Mouse (Mus musculus) midbrain, embryonic 11.5 days (tissue): ENCODE results near the gene Letmd1. TPM values are rescaled to one million over a fixed set of nuclear protein-coding genes. Genes with fewer than 3 reads are reported as not detected.
A peak's percentile ranks its signal among the peaks of the same experiment; 100 is the strongest.

Source experiments
- ATAC-seq: fragments of 200-750 bp; cut with Nextera tagmentation; 2 replicates; pipeline ENCODE4 v1.8.0; 2017; ENCODE audit warnings: moderate TSS enrichment, moderate library complexity; ENCODE audit not compliant: low FRiP score
- DNase-seq: peaks from one replicate; pipeline ENCODE4 v3.0.0; 2015; ENCODE audit warnings: low spot score; ENCODE audit errors: missing footprints
- H3K27ac ChIP-seq: fragments of 300-500 bp; sonication (generic); 2 replicates; pipeline ENCODE4 v1.5.1; 2014; ENCODE audit warnings: low read depth, low read length
- H3K27me3 ChIP-seq: fragments of 300-500 bp; sonication (generic); 2 replicates; pipeline ENCODE4 v1.6.1; 2014; ENCODE audit warnings: mild to moderate bottlenecking, low read length, moderate library complexity, mixed read lengths; ENCODE audit not compliant: control insufficient read depth, insufficient read depth
- H3K36me3 ChIP-seq: fragments of 300-500 bp; sonication (generic); 2 replicates; pipeline ENCODE4 v1.6.1; 2014; ENCODE audit warnings: mild to moderate bottlenecking, low read length, moderate library complexity, mixed read lengths; ENCODE audit not compliant: control insufficient read depth, insufficient read depth
- H3K4me1 ChIP-seq: fragments of 300-500 bp; sonication (generic); 2 replicates; pipeline ENCODE4 v1.6.1; 2014; ENCODE audit warnings: low read length; ENCODE audit not compliant: control insufficient read depth, insufficient read depth
- H3K4me2 ChIP-seq: fragments of 300-500 bp; sonication (generic); 2 replicates; pipeline ENCODE4 v1.6.1; 2014; ENCODE audit warnings: mild to moderate bottlenecking, moderate library complexity
- H3K4me3 ChIP-seq: fragments of 300-500 bp; sonication (generic); 2 replicates; pipeline ENCODE4 v1.5.1; 2014; ENCODE audit warnings: low read depth, low read length
- H3K9ac ChIP-seq: fragments of 300-500 bp; sonication (generic); 2 replicates; pipeline ENCODE4 v1.6.1; 2014; ENCODE audit warnings: low read length
- H3K9me3 ChIP-seq: fragments of 300-500 bp; sonication (generic); 2 replicates; pipeline ENCODE4 v1.6.1; 2016; ENCODE audit warnings: low read length; ENCODE audit not compliant: control insufficient read depth
- WGBS: fragments of 180-500 bp; shearing (Covaris S2); extraction: QIAGEN DNeasy Blood & Tissue Kit; methylation state at CpG from one replicate; pipeline ENCODE4 v1.1.7; 2014; 5-methylcytosine and 5-hydroxymethylcytosine counted together
- polyA plus RNA-seq: library from polyadenylated mRNA; unstranded; fragments of >200 nt; fragmentation: Nextera tagmentation; extraction: Ambion mirVana; gene quantifications from 2 replicates; pipeline ENCODE4 v1.2.1, GENCODE M21; 2014

The Letmd1 gene
- polyA plus RNA-seq, 1 experiment from 2014 or later = 42.5 TPM

DNA sequence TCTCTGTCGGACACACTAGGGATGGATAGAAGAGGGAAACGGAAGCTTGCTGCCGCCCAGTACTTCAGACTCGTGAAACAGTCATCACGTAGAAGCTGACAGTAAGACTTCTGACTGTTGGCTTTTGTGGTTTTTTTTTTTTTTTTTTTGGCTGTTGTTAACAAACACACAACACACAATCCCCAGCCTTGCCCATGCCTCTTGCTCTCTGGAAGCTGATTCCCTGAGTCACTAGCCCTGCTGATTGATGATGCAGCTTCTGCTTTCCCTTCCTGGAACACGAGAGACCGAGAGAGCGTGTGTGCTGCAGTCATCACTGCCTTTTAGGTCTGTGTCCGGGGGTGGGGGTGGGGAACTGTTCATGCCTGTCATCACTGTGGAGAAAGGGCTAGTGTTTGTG lies 7.2 kb upstream of the Letmd1 start:
- Histone ChIP-seq H3K36me3 (no peaks in the 10 kb centered on the region), H3K9ac (no peak overlapping the region), H3K27ac (no peak overlapping the region), H3K27me3 (no peaks in the 10 kb centered on the region), H3K4me2 (no peak overlapping the region), H3K4me3 (no peak overlapping the region), H3K9me3 (no peaks in the 10 kb centered on the region), H3K4me1 (no peaks in the 10 kb centered on the region)
- no peak for ATAC-seq
- DNase-seq = no peak
- WGBS = 84% methylated on average over 9 of the region's 9 CpGs

DNA sequence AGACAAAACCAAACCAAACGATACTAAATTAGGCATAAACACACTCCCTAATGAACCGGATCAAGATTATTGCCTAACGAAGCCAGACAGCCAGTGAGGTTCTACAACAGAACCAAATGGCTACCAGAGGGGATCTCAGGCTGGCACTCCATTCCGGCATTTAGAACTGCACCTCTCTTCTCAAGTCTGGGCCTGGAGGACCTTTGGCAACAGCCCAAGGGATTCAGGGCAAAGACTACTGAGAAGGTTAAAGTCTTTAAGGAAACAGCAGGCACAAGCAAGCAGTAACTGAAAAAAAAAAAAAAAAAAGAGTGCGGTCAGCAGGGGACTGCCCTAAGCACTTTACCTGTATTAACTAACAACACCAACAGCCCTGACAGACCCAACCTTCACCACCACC lies 6.7 kb upstream of the Letmd1 start:
- no peaks in the 10 kb centered on the region for H3K4me1 ChIP-seq
- no peaks in the 10 kb centered on the region for H3K9me3 ChIP-seq
- H3K27ac ChIP-seq = no peak overlapping the region
- DNase-seq (no peak), ATAC-seq (no peak)
- H3K27me3 ChIP-seq = no peaks in the 10 kb centered on the region
- WGBS = 86% methylated on average over 4 of the region's 5 CpGs
- no peaks in the 10 kb centered on the region for H3K36me3 ChIP-seq
- H3K9ac ChIP-seq = no peak overlapping the region
- no peak overlapping the region for H3K4me2 ChIP-seq
- H3K4me3 ChIP-seq = no peak overlapping the region

DNA sequence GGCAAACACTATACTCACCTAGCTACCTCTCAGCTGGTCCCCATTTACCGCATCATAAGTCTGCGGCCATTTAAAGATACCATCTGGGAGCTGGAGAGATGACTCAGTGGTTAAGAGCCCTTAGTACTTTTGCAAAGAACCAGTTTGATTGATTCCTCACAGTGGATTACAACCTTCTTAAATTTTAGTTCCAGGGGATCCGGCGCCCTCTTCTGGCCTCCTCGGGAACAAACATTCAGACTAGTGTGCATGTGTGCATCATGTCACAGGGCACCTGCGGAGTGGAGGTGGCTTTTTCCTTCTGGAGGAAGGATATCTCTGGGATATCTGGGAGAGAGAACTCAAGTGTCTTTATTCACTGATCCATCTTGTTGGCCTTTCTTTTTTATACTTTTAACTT lies 5.1 kb upstream of the Letmd1 start:
- Histone ChIP-seq H3K36me3 (no peaks in the 10 kb centered on the region), H3K9ac (no peak overlapping the region), H3K27ac (no peak overlapping the region), H3K9me3 (no peaks in the 10 kb centered on the region), H3K4me2 (no peak overlapping the region), H3K27me3 (no peaks in the 10 kb centered on the region), H3K4me3 (no peak overlapping the region), H3K4me1 (peaks cover 6% of the 10 kb centered on the region; the same call in 1 of the 2 replicates)
- DNase-seq (no peak), ATAC-seq (no peak)
- 27% methylated on average over 6 of the region's 6 CpGs for WGBS

DNA sequence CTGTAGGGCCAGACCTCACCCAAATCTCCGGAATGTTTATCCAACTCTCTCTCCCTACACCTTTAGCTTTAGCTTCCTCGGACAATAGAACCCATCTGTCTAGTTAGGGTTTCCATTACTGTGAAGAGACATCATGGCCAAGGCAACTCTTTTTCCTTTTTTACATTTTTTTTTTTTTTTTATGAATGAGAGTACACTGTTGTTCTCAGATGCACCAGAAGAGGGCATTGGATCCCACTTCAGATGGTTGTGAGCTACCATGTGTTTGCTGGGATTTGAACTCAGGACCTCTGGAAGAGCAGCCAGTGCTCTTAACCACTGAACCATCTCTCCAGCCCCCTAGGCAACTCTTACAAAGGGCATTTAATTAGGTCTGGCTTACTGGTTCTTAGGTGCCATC lies 3.4 kb upstream of the Letmd1 start:
- Histone ChIP-seq H3K4me3 (no peak overlapping the region), H3K4me1 (peaks cover 12% of the 10 kb centered on the region), H3K9me3 (no peaks in the 10 kb centered on the region), H3K27me3 (no peaks in the 10 kb centered on the region), H3K4me2 (no peak overlapping the region), H3K36me3 (no peaks in the 10 kb centered on the region), H3K9ac (no peak overlapping the region), H3K27ac (no peak overlapping the region)
- no peak for ATAC-seq
- WGBS = 73% methylated on average over 2 of the region's 2 CpGs
- DNase-seq = no peak

DNA sequence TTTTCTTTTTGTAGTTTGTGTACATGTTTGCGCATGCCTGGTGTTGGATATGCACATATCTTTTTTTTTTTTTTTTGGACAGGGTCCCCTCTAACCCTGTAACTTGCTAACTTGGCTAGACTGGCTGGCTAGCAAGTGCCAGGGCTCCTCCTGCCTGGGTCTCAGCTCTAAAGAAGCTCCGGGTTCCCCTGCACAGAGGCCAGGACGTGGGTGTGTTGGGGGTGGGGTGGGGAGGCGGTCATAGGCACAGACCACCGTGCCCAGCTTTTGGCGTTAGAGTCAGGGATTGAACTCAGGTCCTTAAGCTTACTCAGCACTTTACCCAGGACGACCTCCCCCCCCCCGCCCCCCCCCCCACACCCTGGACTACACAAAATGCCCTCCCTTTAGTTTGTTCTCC lies 1.1 kb upstream of the Letmd1 start:
- H3K27me3 ChIP-seq = no peaks in the 10 kb centered on the region
- peaks cover 12% of the 10 kb centered on the region for H3K4me1 ChIP-seq
- peak overlapping the region; percentile 84; the same call in 1 of the 2 replicates for H3K4me2 ChIP-seq
- no peak overlapping the region; the same call in 1 of the 2 replicates for H3K9ac ChIP-seq
- WGBS = 45% methylated on average over 8 of the region's 8 CpGs
- no peak overlapping the region for H3K27ac ChIP-seq
- H3K9me3 ChIP-seq = no peaks in the 10 kb centered on the region
- H3K4me3 ChIP-seq = no peak overlapping the region
- H3K36me3 ChIP-seq = no peaks in the 10 kb centered on the region
- ATAC-seq = no peak
- no peak for DNase-seq

DNA sequence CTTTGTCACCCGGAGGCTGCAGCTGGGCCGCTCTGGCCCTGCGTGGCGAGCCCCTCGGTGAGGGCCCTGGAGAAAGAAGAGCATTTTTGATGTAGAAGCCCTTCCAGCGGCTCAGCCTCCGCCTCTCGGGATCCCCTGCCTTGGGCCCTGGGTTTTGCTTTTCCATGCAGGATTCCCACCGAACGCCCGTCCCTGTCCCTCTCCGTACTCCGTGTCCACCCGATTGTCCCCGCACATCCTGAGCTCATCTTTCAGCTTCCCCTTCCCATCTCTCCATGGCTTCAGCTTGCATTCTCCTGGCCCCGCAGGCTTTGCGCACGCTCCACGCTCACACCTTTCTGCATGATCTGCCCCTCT lies 344 bp downstream of the Letmd1 start:
- Histone ChIP-seq H3K36me3 (no peaks in the 10 kb centered on the region), H3K4me2 (peak overlapping the region; percentile 84), H3K9me3 (no peaks in the 10 kb centered on the region), H3K27me3 (no peaks in the 10 kb centered on the region), H3K27ac (peak overlapping the region; percentile 78; the same call in 1 of the 2 replicates), H3K4me1 (peaks cover 12% of the 10 kb centered on the region), H3K9ac (peak overlapping the region; percentile 92), H3K4me3 (peak overlapping the region; percentile 84)
- ATAC-seq = no peak
- WGBS = under 1% methylated on average over 19 of the region's 19 CpGs
- DNase-seq = peak; percentile 95

DNA sequence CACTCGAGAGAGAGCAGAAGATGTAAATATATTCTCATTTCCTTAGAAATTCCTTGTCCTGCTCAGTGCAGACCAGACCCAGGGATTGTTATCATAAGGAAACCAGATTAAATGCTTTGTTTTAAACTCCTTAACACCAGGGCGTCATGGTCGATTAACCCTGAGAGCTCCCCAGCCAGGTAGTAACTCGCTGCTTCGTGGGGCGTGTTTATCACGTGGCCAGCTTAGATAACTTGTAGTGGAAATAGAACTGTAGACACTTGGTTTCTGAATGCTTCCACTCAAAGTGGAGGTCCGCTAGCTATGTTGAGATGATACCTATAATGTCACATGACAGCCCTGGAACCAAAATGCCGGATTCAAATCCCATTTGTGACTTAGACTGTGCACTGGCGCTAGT lies 1.2 kb downstream of the Letmd1 start:
- 67% methylated on average over 10 of the region's 10 CpGs for WGBS
- no peak overlapping the region for H3K27ac ChIP-seq
- peak overlapping the region; percentile 84 for H3K4me2 ChIP-seq
- no peak for ATAC-seq
- H3K4me1 ChIP-seq = peaks cover 12% of the 10 kb centered on the region
- no peak for DNase-seq
- peaks cover 3% of the 10 kb centered on the region; the same call in 1 of the 2 replicates for H3K36me3 ChIP-seq
- peak overlapping the region; percentile 84 for H3K4me3 ChIP-seq
- no peaks in the 10 kb centered on the region for H3K27me3 ChIP-seq
- H3K9me3 ChIP-seq = no peaks in the 10 kb centered on the region
- H3K9ac ChIP-seq = no peak overlapping the region

DNA sequence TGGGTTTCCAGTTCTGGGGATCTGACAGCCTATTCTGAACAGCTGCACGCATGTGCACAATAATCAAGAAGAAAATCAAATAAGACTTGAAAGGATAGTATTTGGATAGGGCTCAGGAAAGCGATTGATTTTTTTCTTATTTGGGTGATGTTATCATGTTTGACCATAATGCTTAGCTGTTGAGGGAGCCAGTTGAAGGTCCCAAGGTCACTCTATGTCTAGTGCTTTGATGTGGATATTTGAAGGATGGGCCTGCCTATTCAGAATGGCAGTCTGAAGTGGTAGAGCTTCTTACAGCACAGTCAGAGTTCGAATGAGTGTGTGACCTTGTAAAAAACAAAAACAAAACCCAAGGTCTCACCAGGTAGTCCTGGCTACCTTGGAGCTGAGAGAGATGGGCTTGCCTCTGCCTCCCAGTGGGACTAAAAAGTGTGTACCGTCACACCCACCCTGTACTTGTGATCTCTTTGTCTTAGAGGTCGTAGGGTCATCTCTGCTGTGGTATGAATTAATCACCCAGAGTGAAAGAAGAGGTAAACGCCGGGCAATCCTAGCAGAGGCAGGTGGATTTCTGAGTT lies 5.2 kb downstream of the Letmd1 start:
- H3K36me3 ChIP-seq = peaks cover 20% of the 10 kb centered on the region
- H3K4me3 ChIP-seq = no peak overlapping the region
- DNase-seq (no peak), ATAC-seq (no peak)
- H3K9ac ChIP-seq = no peak overlapping the region
- no peaks in the 10 kb centered on the region for H3K27me3 ChIP-seq
- peaks cover 6% of the 10 kb centered on the region for H3K4me1 ChIP-seq
- H3K4me2 ChIP-seq = no peak overlapping the region
- no peak overlapping the region for H3K27ac ChIP-seq
- H3K9me3 ChIP-seq = no peaks in the 10 kb centered on the region
- WGBS = 86% methylated on average over 7 of the region's 7 CpGs

DNA sequence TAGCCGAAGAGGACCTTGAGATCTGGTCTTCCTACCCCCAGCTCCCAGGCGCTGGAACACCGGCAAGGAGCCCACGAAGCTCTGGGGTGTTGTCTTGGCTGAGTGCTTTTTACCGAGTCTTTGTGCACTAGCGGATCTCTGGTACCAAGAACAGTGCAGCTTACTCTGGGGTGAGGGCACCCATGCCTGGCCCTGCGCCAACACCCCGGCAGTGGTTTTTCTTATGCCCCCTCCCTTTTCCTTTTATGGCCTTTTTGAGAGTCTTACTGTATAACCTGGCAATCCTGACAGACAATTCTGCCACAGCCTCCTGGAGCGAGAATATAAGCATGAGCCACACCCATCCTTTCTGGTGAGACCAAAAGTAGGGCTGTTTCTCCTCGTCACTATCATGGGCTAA lies 9.5 kb downstream of the Letmd1 start:
- Histone ChIP-seq H3K27ac (no peak overlapping the region), H3K9ac (no peak overlapping the region), H3K36me3 (peaks cover 34% of the 10 kb centered on the region), H3K4me2 (no peak overlapping the region), H3K9me3 (no peaks in the 10 kb centered on the region), H3K4me3 (no peak overlapping the region), H3K4me1 (no peaks in the 10 kb centered on the region), H3K27me3 (no peaks in the 10 kb centered on the region)
- WGBS = 85% methylated on average over 10 of the region's 10 CpGs
- DNase-seq (no peak), ATAC-seq (no peak)
